Mouse (Mus musculus) retina, postnatal 1 day (tissue): ENCODE results near the gene Cox19.
A peak's percentile ranks its signal among the peaks of the same experiment; 100 is the strongest.
"Not testable (repeated sequence)": the region's sequence is repeated elsewhere in the genome, so short reads cannot be mapped to it uniquely, and the experiment has no call there.

Experiments used
- DNase-seq: peaks from one replicate; pipeline ENCODE4 v3.0.0-alpha.2; 2012

Cox19 gene

DNA sequence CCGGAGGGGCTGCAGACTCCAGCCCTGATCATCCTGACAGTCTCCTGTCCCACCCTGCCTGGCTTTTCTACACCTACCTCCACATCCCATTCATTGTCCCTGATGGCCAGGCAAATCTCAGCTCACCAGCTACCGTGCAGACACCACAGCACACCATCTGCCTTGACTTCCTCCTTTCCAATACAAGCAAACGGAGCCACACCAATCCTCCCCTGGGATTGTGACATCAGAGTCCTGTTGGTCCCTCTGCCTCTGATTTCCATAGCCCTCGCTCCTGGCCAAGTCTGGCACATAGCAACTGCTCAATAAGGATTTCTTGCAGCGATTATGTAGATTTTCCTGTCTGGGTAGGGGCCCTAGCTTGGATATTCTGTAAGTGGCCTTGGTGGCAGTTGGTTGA lies at the start of gene Cox19:
TSS of gene Cox19 (minus strand) at position 285 of the 400 bp plus-strand sequence.
- no peak for DNase-seq

DNA sequence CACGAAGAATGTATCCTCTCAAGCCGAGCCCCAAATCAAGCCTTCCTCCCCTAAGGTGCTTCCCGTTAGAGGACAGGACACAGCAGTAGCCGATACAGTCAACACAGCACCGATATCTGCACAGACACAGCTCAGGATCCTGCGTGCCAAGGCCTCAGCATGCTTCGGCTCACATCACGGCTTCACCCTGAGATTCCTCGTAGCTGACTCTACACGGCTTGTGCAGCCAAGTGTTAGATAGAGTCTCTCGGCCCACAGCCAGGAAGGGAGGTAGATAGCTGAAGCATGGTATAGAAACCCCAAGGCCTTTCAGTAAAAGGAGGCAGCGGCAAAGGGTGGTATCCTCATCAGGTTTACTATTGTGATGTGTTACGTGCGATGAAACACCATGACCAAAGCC lies 48.8 kb upstream of the Cox19 start:
- no peak for DNase-seq

DNA sequence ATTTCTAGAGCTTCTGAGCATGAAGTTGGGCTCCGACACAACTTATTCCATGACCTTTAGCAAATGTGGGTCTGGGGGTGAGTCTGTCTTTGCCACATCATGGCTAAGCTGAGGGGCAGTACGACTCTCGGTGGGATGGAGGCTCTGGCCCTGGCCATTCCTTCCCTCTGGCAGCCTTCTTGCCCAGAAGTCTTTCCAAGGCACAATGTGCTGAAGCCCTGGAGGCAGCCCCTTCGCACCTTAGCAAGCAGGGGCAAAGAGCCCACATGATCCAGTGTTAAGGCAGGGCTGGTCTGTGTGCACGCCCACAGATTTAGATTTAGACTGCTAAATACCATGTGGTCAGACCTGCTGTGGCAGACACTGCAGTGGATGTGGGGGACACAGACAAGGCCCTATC lies 47.6 kb upstream of the Cox19 start:
- no peak for DNase-seq

DNA sequence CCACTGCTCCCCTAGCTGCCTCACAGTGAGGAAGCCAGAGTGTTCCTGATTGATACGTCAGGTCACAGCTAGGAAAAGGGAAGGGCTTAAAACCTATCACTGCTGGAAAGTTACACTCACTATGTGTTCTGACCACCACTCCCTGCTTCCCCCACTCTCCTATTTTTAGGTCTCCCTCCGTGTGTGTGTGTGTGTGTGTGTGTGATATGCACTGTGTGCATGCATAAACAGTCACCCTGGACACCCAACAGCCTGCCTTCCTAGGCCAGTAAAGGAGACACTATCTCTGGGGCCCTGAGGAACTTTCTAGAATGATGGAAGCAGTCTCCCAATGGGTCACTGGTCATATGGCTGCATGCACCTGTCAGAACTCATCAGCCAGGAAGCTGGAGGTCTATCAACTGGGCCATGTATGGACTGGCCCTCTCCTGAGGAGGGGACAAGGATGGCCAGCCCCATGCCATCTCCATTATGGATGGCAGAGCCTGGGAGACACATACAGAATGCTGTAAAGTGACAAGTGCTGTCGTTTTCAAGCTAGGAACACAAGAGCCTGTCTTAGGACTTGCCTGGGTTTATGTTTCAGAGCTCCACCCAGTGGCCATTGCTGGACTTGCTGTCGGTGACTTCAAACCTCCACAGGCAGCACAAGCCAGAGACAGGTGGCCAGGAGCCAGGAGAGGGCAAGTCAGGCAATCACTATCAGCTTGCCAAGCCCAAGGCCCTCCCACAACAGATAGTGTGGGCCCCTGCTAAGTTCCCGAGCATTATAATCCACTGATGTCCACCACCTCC lies 46.9 kb upstream of the Cox19 start:
- peak; percentile 92 for DNase-seq

DNA sequence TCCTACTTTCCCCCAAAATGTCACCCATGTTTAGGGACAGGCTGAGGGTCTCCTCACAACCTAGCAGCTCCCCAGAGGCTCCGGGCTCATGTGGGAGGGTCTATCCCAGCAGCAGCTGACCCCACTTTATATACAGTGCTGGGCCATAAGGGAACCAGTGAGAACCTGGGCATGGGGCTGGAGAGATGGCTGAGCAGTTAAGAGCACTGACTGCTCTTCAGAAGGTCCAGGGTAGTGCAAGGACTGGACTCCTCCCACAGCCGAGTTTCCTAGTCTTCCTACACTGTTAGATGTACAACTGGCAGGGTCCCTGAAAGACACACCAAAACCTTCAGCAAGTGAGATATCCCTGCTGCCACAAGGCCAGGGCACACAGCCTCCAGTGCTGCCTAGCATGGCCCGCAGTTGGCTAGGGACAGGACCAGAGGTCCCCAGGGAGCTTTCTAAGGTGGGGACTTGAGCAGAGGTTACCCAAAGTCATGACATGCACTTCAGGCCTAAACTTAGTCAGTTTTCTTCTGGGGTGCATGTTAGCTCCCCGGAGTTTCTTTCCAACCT lies 46.2 kb upstream of the Cox19 start:
- no peak for DNase-seq

DNA sequence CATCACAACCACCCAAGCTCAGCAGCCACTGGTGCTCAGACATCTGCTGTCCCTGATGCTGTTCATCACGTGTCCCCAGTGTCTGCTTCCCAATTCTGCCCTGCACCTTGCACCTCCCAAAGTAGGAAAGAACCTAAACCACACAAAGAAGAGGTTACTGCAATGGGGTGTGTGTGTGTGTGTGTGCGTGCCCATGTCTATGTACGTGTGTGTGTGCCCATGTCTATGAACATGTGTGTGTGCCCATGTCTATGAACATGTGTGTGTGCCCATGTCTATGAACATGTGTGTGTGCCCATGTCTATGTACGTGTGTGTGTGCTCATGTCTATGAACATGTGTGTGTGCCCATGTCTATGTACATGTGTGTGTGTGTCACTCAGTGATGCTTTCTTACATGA lies 44.3 kb upstream of the Cox19 start:
- no peak for DNase-seq

DNA sequence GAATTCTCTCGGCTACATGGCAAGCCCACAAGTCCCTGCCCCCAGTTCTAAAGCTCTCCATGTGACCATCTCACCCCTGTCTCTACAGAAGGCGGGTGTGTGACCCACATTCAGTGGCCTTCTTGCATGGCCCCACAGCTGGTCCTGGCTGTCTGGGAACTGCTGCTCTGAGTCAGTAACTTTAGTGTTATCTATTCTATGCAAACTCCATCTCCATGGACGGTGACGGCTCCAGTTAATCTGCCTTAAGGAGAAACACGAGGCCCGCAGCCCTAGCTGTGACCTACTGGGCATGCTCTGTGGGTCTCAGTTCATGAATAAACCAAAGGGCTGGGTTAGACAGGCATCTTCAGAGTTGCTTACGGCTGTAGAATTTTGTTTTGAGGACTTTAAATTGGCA lies 43.2 kb upstream of the Cox19 start:
- peak; percentile 64 for DNase-seq

DNA sequence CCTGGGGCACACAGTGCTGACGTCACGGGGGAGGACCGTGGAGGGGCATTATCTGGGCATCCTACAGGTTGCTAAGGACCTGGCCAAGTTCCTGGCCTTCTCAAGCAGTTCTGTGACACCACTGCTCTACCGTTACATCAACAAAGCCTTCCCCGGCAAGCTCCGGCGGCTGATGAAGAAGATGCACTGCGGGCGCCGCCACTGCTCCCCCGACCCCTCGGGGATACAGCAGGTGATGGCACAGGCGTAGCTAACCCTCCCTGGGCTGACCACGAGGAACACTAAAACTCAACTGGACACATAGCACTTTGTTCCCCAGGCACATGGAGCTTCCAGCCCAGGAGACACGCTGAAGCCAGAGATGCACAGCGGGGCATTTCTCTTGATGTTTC lies 42.0 kb upstream of the Cox19 start:
- DNase-seq, result no peak

DNA sequence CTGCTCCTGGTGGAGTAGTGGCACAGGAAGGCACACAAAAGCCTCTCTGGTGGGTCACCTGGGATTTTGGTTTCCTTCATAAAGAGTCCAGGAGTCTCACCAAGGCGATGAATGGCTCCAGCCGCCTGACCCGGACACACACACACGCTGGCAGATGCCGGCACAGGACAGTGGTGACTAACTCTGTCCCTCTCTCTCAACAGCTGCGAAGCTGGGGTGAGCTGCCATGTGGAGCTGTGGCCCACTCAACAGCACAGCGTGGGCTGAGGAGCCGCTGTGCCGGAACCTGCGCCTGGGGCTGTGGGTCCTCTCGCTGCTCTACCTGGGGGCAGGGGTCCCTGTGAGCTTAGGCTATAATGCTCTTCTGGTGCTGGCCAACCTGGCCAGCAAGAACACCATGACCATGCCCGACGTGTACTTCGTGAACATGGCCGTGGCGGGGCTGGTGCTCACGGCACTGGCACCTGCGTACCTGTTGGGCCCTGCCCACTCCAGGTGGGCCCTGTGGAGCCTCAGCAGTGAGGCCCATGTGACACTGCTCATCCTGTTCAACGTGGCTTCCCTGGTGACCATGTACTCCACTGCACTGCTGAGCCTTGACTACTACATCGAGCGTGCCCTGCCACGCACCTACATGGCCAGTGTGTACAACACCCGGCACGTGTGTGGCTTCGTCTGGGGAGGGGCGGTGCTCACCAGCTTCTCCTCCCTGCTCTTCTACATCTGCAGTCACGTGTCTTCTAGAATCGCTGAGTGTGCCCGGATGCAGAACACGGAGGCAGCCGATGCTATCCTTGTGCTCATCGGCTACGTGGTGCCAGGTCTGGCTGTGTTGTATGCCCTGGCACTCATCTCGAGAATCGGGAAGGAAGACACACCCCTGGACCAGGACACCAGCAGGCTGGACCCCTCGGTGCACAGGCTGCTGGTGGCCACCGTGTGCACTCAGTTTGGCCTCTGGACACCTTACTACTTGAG lies 41.3 kb upstream of the Cox19 start:
- DNase-seq, result no peak

DNA sequence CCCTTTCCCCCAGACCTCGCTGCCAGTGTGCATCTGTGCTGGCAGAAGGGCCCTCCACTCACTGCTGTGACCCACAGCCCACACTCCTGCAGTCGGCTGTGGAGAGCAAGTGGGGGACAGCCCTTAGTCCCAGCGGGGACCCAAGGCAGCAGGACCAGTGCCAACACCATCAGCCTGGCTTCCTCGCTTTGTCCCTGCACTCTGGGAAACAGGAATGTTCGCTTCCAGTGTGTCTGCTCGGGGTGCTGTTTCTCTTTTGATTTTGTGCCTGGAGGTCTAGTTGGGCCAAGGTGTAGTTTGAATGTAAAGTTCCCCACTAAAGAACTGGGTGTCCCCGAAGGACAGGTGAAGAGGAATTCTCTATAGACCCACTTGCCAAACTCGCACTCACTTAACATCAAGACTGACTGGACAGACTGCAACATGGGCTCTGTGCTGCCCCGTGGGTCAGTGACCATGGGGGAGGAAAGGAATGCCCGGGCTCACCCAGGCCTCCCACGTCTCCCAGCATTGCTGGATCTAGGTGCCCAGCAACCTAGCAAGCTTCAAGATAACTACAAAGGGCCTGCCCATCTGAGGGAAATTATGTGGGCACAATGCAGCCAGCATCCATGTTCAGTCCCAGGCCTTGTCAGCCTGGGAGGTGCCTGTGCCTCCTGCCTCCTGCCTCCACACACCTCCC lies 40.2 kb upstream of the Cox19 start:
- DNase-seq, result no peak

DNA sequence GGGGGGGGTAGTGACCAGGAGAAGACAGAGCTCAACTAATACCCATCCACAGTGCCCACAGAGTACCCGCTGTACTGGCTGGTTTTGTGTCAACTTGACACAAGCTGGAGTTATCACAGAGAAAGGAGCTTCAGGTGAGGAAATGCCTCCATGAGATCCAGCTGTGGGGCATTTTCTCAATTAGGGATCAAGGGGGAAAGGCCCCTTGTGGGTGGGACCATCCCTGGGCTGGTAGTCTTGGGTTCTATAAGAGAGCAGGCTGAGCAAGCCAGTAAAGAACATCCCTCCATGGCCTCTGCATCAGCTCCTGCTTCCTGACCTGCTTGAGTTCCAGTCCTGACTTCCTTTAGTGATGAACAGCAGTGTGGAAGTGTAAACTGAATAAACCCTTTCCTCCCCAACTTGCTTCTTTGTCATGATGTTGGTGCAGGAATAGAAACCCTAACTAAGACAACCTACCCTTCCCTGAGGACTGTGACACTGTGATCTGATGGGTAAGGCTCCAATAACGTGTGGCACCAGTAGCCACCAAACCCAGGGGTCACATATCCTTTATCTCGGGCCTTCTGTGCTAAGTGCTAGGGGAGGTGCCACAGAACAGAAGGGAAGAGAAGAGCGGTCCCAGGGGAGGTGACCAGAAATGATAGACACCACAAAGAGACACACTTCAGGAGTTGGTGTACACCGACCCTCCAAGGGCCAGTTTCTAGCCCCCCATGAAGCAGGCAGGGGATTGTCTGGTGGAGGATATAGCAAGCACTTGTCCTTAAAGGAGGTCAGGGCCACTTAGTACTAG lies 39.3 kb upstream of the Cox19 start:
- DNase-seq, result not testable (repeated sequence)

DNA sequence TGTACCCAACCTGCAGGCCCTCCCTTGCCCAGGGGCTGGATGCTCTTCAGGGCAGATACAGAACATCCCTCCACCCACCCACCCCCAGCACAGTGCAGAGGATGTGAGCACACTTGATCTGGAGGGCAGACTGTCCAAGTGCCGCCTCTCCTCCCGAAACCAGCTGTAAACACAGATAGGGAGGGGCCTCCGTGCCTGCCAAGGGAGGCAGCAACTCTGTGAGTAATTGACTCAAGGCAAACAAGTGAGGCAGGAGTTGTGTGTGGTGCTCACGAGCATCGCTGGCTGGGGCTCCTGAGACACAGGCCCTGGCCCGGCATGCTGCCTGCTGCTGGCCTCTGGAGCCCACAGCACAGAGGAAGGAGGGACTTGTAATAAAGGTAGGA lies 38.5 kb upstream of the Cox19 start:
- DNase-seq, result peak; percentile 66

DNA sequence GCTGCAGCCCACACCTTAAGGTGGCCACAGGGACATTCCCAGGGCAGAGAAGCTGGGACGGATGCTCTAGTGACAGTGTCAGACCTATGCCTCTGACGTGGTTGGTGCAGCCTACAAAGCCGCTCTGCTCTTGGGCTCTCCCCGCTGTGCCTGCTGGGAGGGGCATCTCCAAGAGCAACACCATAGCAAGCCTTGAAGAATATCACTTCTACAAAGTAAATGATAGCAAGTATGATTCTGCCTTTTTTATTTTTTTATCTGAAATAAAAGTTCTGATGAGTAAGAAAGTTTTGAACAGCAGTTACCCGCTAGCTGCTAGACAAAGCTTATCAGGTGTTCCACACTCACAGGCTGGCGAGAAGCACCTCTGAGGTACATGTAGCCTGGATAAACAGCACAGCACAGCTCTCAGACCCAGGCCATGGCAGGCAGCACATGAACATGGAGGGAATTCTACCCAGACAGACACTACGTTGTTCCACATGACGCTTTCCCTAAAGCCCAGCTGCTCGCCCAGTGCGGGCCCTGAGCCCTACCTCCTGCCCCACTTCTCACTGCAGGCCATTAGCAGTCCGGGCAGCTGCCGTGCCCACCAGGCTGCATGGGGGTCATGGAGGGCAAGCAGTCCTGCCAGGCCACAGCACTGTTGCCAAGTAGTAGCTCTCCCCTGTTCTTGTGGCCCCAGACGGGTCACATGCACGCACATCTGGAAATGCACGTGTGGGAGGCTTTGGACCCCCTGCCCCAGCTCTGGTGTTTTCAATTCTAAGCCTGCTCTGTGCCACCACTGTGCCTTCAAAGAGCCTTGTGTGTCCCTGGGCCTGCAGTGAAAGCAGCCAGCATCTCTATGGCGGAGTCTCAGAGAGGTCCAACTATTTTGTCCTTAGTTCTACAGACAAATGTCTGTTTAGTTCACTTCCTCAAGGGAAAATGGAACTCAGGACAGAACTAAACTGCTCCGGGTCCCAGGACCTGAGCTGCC lies 37.8 kb upstream of the Cox19 start:
- peak; percentile 89 for DNase-seq

DNA sequence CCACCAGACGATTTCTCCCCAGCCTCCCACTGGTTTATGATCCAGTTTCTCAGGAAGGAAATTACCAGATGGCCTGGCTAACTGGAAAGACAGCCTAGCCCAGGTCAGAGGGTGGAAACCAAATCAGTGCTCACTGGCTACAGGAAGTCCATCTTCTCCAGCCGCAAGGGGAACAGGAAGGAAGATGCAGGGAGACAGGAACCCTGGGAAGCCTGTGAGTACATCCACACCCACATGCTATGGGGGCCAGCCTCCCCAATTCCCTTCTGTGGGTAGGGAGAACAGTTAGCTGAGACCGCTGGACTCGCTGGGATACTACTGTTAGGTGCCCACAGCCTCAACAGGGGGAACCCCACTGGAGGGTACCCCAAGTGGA lies 37.0 kb upstream of the Cox19 start:
- DNase-seq, result no peak

DNA sequence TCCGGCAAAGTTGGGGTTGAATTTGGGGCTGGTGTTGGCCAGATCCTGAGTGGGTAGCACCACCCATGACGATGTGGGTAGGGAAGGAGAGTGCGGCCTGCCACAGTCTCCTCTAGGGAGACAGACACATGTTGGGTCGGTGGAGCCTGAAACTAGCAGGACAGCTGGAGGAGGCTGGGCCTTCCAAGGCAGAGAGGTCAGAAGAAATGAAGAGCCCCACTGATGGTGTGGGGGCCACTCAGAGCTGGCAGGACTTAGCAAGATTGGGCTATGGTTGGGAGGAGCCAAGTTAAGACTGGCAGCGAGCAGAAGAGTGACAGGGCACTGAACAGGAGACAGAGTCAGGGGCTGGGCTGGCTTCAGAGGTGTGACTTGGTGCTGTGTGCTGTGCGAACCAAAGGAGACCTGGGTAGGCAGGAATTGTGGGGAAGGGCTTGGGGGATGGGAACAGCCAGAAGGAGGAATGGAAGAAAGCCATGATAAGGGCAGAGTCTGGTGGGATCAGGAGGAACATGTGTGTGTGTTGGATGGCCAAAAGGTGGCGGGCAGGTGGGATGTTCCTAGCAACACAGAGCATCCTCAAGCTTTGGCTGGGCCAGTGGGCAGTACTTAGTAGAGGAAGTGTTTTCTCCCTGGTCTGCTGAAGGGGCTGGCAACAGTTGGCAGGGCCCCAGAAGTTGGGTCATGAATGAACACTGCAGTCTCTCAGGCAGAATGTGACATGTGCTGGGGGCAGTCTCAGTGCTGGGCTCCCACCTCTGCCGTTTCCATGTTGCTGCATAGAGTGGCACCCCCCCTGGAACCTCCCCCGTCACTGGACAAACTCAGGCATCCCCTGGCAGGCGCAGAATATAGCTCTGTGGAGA lies 36.3 kb upstream of the Cox19 start:
- peak; percentile 65 for DNase-seq

DNA sequence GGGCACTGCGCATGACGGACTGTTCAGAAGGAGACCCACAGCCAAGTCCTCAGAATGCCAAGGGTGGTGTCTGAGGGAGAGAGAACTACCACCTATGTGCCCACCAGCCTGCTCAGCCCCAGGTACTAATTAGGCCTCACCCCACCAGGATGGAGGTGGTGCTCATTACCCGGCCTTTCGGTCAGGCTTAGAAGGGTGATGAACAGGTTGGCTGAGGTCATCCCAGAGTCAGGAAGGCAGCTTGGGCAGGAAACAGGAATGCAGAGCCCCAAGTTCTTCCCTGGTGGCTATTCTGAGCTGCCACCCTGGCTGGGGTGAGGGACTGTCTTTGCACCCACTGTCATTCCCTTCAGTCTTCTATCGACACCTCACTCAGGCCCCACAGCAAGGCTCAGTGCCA lies 34.8 kb upstream of the Cox19 start:
- DNase-seq, result no peak

DNA sequence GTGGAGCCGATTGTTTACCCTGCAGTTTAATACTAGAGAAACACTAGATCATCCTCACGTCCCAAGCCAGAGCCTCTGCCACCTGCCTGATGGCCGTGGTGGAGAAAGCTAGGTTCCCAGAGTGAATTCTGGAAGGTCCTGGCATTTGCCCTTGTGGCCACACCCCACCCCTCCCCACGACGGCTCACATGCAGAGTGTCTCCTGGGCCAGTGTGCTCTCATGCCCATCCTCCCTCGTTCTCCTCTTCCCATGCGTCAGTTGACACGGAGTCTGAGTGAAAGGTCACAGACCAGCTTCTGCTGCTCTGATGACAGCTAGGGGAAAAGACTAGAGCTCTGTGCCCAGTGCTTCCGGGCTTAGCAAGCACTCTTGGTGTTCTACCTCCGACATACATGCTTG lies 33.3 kb upstream of the Cox19 start:
- DNase-seq, result no peak

DNA sequence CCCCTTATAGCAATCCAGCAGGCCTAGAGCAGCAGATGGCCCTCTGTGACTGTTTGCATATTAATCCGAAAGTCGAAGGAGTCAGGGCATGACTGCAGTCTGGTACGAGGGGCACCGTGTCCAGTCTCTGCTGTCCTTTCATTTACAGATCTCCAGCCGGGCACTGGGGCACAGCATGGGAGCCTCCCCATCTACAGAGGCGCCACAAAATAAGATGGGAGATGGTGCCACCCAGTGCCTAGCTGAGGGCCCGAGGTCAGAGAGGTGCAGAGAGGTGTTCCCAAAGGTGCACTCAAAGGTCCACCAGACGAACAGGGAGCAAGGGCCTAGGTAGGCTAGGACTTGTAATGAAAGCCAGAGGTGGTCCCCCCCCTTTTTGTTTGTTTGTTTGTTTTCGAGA lies 32.0 kb upstream of the Cox19 start:
- peak; percentile 31 for DNase-seq

DNA sequence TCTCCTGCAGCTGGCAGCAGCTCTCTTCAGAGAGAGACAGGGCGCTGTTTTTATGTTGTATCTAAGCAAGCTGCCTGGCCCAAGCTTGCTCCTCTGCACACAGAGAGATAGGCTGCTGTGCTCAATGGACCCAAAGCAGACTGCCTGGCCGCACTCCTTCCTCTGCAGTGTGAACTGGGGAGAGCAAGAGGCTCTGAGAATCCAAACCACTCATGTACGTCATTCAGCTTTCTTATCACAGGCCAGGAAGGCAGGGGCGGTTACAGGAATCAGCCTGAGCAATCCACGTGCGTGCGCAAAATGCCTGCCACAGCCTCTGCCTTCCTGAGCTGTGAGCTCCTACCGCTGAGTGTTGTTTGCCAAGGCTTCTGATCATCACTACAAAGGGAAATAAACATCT lies 31.5 kb upstream of the Cox19 start:
- DNase-seq, result peak; percentile 35
